Mouse (Mus musculus) adrenal gland, postnatal 25 days (tissue): ENCODE data around the gene Hagh. TPM values are rescaled to one million over a fixed set of nuclear protein-coding genes. Genes with fewer than 3 reads are reported as not detected.
A peak's percentile ranks its signal among the peaks of the same experiment; 100 is the strongest.

Experiments
- DNase-seq: peaks from one replicate; pipeline ENCODE4 v3.0.0; 2021; ENCODE audit warnings: mixed read lengths
- total RNA-seq: library from RNA; stranded (reverse); gene quantifications from 2 replicates; pipeline ENCODE4 v1.2.3, GENCODE M21; 2021

Hagh gene
- total RNA-seq, 1 experiment from 2014 or later, result 88.2 TPM

GRCm38 (mm10) chr17:24886134-24886931, 46.4 kb downstream of the Hagh start, which contains the start of the genes Nubp2 and Spsb3:
Nubp2 (minus strand) TSS chr17:24886349.
Spsb3 (plus strand) TSS chr17:24886643.
- DNase-seq, result peak; percentile 98

DNA sequence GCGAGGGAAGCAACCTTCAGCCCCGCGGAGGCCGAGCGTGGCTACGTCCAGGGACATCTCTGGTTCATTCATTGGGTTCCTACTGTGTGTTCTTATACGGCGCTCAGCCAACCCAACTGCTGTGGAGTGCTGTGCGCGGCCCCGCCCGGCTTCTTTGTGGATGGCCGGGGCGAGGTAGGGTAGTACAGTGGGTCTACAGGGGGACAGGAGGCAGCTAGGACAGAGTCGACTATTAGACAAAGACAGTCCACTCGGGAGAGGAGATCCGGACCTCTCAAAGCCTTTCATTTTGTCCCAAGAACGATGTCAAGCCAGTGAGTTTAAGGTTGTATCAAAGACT, 47.0 kb downstream of the Hagh start:
- no peak for DNase-seq

DNA sequence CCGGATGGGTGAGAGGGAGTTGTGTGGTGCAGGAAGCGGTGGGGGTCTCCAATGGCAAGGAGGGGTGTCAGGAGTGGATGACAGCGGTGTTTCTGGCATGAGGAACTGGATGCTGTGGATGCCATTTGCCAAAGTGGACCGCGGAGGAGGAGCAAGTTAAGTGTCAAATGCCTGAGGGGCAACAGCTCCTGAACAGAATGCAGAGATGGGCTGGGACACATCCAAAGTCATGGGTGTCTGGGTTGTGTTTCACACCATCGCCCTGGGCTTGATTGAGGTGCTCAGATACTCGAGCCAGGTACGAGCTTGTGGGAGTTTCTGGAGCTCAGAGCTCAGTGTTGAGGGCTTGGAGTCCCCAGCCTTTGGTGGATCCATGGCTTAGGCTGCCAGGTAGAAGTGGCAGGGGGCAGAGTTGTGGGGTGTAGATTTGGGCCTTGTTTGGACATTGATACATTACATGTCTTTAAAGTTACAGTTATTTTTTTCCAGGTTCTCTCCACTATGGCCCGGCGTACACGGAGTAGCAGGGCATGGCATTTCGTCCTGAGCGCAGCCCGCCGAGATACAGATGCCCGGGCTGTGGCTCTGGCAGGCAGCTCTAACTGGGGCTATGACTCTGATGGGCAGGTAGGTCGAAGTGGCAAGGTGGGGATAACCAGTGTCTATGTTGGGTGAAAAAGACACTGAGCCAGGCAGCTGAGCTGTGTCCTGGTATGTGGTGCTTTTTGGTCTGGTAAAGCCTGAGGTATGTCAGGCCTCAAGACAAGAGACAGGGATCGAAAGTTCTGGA, 47.5 kb downstream of the Hagh start:
- no peak for DNase-seq

DNA sequence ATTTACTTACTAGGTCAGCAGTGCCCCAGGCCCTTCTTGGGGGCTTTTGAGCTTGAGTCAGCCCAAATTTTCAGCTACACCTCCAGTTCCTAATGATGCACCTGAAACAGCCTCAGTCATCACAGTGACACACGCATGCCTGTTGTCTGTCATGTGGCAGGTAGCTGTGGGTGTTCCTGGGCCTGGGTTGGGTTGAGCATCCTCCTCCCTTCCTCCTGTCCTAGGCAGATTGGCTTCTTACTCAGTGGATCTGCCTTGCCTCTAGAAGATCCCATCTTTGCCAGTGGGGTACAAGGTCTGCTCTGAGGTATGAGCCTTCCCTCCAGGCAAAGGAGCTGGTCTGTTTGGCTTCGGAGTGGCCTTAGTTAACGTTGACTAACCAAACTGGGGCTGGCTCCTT, 48.9 kb downstream of the Hagh start:
- DNase-seq, result no peak

- no peak for DNase-seq
These were observed 50.5 kb downstream of the Hagh start for GRCm38 (mm10) chr17:24890151-24891092.

DNA sequence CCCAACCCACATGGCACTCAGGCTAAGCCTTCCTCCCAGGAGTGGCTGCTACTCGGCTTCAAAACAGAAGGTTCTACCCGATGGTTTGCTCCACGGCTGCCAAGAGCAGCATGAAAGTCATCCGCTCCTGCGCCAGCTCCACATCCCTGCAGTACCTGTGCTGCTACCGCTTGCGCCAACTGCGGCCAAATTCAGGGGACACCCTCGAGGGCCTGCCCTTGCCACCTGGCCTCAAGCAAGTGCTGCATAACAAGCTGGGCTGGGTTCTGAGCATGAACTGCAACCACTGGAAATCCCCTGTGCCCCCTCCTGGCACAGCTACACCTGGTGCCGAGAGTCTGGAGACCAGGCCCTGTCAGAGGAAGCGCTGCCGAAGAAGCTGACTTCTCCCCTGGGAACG, 51.4 kb downstream of the Hagh start:
- DNase-seq, result no peak

- DNase-seq, result no peak
These were observed 52.8 kb downstream of the Hagh start for GRCm38 (mm10) chr17:24892785-24893184.

- no peak for DNase-seq
These were observed 53.3 kb downstream of the Hagh start for GRCm38 (mm10) chr17:24893276-24893675.

DNA sequence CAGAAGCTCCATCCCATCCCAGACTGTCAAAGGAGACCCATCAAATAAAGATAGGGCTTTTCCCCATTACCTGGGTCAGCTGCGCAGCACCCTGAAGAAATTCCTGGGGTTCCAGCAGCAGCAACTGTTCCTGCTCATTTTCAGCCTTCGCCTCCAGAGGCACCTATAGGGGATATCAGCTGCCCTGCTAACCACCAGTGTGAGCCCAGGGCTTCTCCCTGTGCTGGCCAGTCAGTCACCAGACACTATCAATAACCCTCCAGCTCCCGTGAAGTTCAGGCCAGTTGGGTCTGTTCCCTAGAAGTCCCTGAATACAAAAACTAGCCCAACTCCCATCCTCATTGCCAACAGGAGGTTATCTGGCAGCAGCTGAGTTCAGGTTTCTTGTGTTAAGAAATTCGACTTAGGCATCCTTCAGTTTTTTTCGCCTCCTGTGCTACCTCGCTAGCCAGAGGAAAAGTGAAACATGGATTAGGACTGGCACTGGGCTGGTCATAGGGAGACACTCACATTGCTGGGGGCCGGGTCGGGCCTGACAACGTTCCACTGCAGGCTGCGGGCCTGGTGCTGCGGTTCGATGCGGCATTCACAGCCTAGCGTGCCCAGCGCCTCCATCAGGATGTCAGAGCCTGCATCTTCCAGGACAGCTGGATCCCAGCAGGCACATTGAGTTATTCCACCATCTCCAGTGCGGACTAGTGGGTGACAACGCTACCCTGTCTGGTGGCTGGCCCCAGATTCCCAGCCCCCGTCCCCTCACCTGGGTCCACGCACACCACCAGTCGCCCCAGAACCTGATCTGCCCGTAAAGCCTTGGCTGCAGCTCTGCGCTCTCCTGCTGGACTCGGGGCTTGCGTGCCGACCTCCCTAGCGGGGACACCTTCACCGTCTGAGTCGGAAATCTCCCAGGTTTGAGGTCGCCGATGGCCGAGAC, 54.4 kb downstream of the Hagh start:
- DNase-seq, result no peak

- DNase-seq, result peak; percentile 80
These were observed 55.1 kb downstream of the Hagh start, which contains the start of the genes Eme2 and Mrps34 for GRCm38 (mm10) chr17:24894995-24895547. Eme2 (minus strand) TSS chr17:24895087. Mrps34 (plus strand) TSS chr17:24895116.

GRCm38 (mm10) chr17:24895571-24896240, 55.8 kb downstream of the Hagh start:
- peak; percentile 57 for DNase-seq

- peak; percentile 83 for DNase-seq
These were observed 56.5 kb downstream of the Hagh start, which contains the start of gene Nme3 for GRCm38 (mm10) chr17:24896241-24896992. Nme3 (plus strand) TSS chr17:24896500.

GRCm38 (mm10) chr17:24896993-24897269, 57.0 kb downstream of the Hagh start:
- DNase-seq, result no peak

- peak; percentile 50 for DNase-seq
These were observed 57.7 kb downstream of the Hagh start for GRCm38 (mm10) chr17:24897600-24897999.

- DNase-seq, result no peak
These were observed 58.3 kb downstream of the Hagh start for GRCm38 (mm10) chr17:24898041-24898854.

DNA sequence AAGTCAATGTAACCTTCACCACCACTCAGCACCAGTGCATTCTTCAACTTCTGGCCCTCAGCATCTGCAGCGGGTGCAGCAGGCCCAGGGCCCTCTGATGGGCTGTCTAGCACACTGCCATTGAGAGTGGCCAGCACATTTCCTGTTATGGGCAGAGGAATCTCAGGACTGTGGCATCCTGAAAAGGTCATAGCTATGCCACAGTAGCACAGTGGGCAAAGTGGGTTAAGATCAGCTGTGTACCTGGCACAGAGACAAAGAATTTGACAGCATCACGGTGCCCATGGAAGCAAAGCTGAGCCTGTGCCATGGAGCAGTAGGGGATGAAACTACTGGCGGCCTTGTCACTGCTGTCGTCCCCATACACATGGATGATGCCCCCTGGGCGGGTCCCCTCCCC, 59.2 kb downstream of the Hagh start:
- DNase-seq, result no peak

DNA sequence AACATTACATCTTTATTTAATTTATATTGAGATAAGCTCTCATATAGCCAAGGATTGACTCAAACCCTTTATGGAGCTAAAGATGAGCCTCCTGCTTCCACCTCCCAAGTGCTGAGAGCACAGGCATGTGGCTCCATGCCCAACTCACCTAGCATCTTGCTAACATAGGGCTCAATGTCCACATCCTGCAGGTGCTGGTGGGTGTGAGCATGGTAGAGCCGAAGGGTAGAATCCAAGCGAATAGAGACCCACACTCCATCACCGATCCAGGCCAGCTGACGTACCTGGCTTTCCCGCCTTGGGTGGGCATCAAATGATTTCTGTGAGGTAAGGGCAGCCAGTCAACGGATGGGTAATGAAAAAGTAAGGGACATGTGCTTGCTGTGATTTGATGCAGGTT, 60.1 kb downstream of the Hagh start:
- DNase-seq, result no peak

DNA sequence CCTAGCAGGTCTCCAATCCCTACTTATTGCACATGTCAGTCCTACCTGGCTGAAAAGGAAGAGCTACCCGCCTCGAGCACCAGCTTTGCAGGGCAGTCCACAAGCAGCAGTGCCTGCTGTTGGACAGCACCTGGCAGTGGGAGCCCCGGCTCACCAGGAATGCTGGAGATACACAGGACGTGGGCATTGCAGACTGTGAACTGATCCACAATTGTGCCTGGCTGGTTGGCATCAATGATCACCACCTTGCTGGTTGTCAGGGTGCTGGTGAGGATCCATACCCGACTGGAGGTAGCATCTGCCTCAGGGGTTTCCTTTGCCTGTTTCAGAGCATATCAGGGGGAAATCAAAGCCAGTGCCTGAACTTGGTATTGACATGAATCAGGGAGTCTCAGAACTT, 62.2 kb downstream of the Hagh start:
- no peak for DNase-seq
